Mouse (Mus musculus) stomach, postnatal 0 days (tissue): Measurements from ENCODE around the gene 1700011L22Rik.

Source experiments
- CTCF ChIP-seq: IDR thresholded peaks from 2 replicates; pipeline ENCODE4 v1.5.1; 2016; ENCODE audit warnings: antibody characterized with exemption, low read depth, mild to moderate bottlenecking, moderate library complexity
- EP300 ChIP-seq: optimal IDR thresholded peaks from 2 replicates; pipeline ENCODE3; 2016; ENCODE audit warnings: antibody characterized with exemption

DNA sequence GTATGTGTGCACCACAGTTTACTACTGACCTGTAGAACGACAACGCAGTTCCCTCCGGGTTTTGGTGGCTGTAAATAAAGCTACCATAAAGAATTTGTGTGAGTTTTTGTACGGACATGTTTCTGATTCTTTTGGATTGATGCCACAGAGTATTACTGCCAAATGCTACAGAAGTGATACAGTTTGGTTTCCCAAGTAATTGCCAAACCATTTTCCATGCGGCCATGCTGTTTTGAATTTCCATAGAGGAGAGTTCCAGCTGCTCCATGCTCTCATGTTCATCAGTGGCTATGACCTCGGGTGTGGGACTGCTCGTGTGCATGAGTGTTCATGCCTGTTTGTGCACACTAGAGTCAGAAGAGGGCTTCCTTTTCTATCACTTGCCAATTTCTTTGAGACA is 8.4 kb downstream of the 1700011L22Rik start:
- TF ChIP-seq CTCF (no peak), EP300 (no peak)
